Mouse (Mus musculus): ENCODE measurements around the gene Usp46.

Gene Usp46

GRCm38 (mm10) chr5:74067831-74068713, at the start of gene Usp46:
Gene Usp46, minus strand, starts transcription at chr5:74068431.
- peak; percentile 83 for DNase-seq (ENCODE audit: low spot score in 2 of 2)

- no peak for DNase-seq (ENCODE audit: low spot score in 2 of 2)
Observed at GRCm38 (mm10) chr5:74113961-74114689, 45.9 kb upstream of the Usp46 start.

GRCm38 (mm10) chr5:74105445-74105844, 37.2 kb upstream of the Usp46 start:
- DNase-seq (ENCODE audit: low spot score in 2 of 2) = no peak

GRCm38 (mm10) chr5:74101761-74102160, 33.5 kb upstream of the Usp46 start:
- no peak for DNase-seq (ENCODE audit: low spot score in 2 of 2)

- DNase-seq (ENCODE audit: low spot score in 2 of 2) = no peak
Observed at GRCm38 (mm10) chr5:74099046-74099445, 30.8 kb upstream of the Usp46 start.

GRCm38 (mm10) chr5:74097854-74098220, 29.6 kb upstream of the Usp46 start:
- no peak for DNase-seq (ENCODE audit: low spot score in 2 of 2)

- no peak for DNase-seq (ENCODE audit: low spot score in 2 of 2)
Observed at GRCm38 (mm10) chr5:74097116-74097853, 29.1 kb upstream of the Usp46 start.

- DNase-seq (ENCODE audit: low spot score in 2 of 2) = no peak
Observed at GRCm38 (mm10) chr5:74096060-74096459, 27.8 kb upstream of the Usp46 start.

- DNase-seq (ENCODE audit: low spot score in 2 of 2) = no peak
Observed at GRCm38 (mm10) chr5:74095611-74096010, 27.4 kb upstream of the Usp46 start.

GRCm38 (mm10) chr5:74094841-74095437, 26.7 kb upstream of the Usp46 start:
- no peak for DNase-seq (ENCODE audit: low spot score in 2 of 2)

GRCm38 (mm10) chr5:74093556-74094428, 25.6 kb upstream of the Usp46 start:
- DNase-seq (ENCODE audit: low spot score in 2 of 2) = no peak

- DNase-seq (ENCODE audit: low spot score in 2 of 2) = peak; percentile 93 to 95
Observed at GRCm38 (mm10) chr5:74092833-74093555, 24.8 kb upstream of the Usp46 start.

- no peak for DNase-seq (ENCODE audit: low spot score in 2 of 2)
Observed at GRCm38 (mm10) chr5:74092481-74092832, 24.2 kb upstream of the Usp46 start.

- DNase-seq (ENCODE audit: low spot score in 2 of 2) = no peak
Observed at GRCm38 (mm10) chr5:74089643-74090042, 21.4 kb upstream of the Usp46 start.

- DNase-seq (ENCODE audit: low spot score in 2 of 2) = no peak
Observed at GRCm38 (mm10) chr5:74081756-74082155, 13.5 kb upstream of the Usp46 start.

GRCm38 (mm10) chr5:74078861-74079615, 10.8 kb upstream of the Usp46 start:
- no peak for DNase-seq (ENCODE audit: low spot score in 2 of 2)

GRCm38 (mm10) chr5:74078400-74078799, 10.2 kb upstream of the Usp46 start:
- DNase-seq (ENCODE audit: low spot score in 2 of 2) = no peak

- DNase-seq (ENCODE audit: low spot score in 2 of 2) = no peak
Observed at GRCm38 (mm10) chr5:74077959-74078358, 9.7 kb upstream of the Usp46 start.

- DNase-seq (ENCODE audit: low spot score in 2 of 2) = no peak
Observed at GRCm38 (mm10) chr5:74076759-74077158, 8.5 kb upstream of the Usp46 start.
